Mouse (Mus musculus) lung, embryonic 14.5 days (tissue): Measurements from ENCODE around the gene Yif1b. TPM values are rescaled to one million over a fixed set of nuclear protein-coding genes. Genes with fewer than 3 reads are reported as not detected.
"Not testable (repeated sequence)": the region's sequence is repeated elsewhere in the genome, so short reads cannot be mapped to it uniquely, and the experiment has no call there.

Experiments used
- ATAC-seq: fragments of 200-750 bp; cut with Nextera tagmentation; 2 replicates; pipeline ENCODE4 v1.8.0; 2017; ENCODE audit warnings: mild to moderate bottlenecking, moderate TSS enrichment, moderate library complexity; ENCODE audit not compliant: insufficient read depth
- DNase-seq: peaks from one replicate; pipeline ENCODE4 v3.0.0-alpha.2; 2015
- H3K27ac ChIP-seq: fragments of 300-500 bp; sonication (generic); 2 replicates; pipeline ENCODE4 v1.5.1; 2014; ENCODE audit warnings: low read depth, mild to moderate bottlenecking, moderate library complexity
- H3K27me3 ChIP-seq: fragments of 300-500 bp; sonication (generic); 2 replicates; pipeline ENCODE4 v1.6.1; 2014; ENCODE audit warnings: low read length, control low read depth; ENCODE audit not compliant: insufficient read depth
- H3K36me3 ChIP-seq: fragments of 300-500 bp; sonication (generic); 2 replicates; pipeline ENCODE4 v1.6.1; 2014; ENCODE audit warnings: control low read depth; ENCODE audit not compliant: insufficient read depth
- H3K4me1 ChIP-seq: fragments of 300-500 bp; sonication (generic); 2 replicates; pipeline ENCODE4 v1.6.1; 2014; ENCODE audit warnings: antibody characterized with exemption, control low read depth; ENCODE audit not compliant: insufficient read depth
- H3K4me2 ChIP-seq: fragments of 300-500 bp; sonication (generic); 2 replicates; pipeline ENCODE4 v1.6.1; 2014; ENCODE audit warnings: mild to moderate bottlenecking
- H3K4me3 ChIP-seq: fragments of 300-500 bp; sonication (generic); 2 replicates; pipeline ENCODE4 v1.5.1; 2014; ENCODE audit warnings: low read depth, low read length
- H3K9ac ChIP-seq: fragments of 300-500 bp; sonication (generic); 2 replicates; pipeline ENCODE4 v1.6.1; 2014
- H3K9me3 ChIP-seq: fragments of 300-500 bp; sonication (generic); 2 replicates; pipeline ENCODE4 v1.6.1; 2016; ENCODE audit warnings: low read depth, low read length, control low read depth
- CTCF ChIP-seq: IDR thresholded peaks from 2 replicates; pipeline ENCODE4 v1.5.1; 2016; ENCODE audit warnings: antibody characterized with exemption, low read depth
- WGBS: fragments of 180-500 bp; shearing (Covaris S2); extraction: QIAGEN DNeasy Blood & Tissue Kit; methylation state at CpG from one replicate; pipeline ENCODE4 v1.1.7; 2014; 5-methylcytosine and 5-hydroxymethylcytosine counted together
- polyA plus RNA-seq: library from polyadenylated mRNA; unstranded; fragments of >200 nt; fragmentation: Nextera tagmentation; extraction: Ambion mirVana; gene quantifications from 2 replicates; pipeline ENCODE4 v1.2.1, GENCODE M21; 2014

The Yif1b gene
- polyA plus RNA-seq, 1 experiment from 2014 or later, result 123 TPM

DNA sequence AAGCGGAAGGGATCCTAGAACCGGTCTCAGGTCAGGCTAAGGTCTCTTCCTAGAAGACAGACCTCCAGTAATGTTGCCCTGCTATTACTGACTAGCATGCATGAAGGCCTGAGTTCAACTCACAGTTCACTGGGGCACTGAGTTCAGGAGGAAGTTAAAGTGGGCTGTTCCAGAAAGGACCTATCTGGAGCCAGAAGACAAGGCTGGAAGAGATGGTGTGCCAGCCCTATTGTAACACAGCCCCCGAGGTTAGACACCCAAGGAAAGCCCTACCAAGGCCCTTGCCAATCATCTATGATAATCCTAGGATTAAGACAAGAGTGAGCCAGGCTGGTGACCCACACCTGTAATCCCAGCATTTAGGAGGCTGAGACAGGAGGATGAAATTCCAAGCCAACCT is 6.6 kb upstream of the Yif1b start:
- TF ChIP-seq CTCF, result no peak
- Histone ChIP-seq H3K27me3 (peaks cover 15% of the 10 kb centered on the region), H3K9ac (no peak overlapping the region), H3K9me3 (no peaks in the 10 kb centered on the region), H3K4me2 (peak overlapping the region; percentile 97), H3K4me1 (no peaks in the 10 kb centered on the region), H3K27ac (no peak overlapping the region), H3K36me3 (no peaks in the 10 kb centered on the region), H3K4me3 (peak overlapping the region; percentile 59)
- WGBS, result 55% methylated on average over 3 of the region's 3 CpGs
- DNase-seq (no peak), ATAC-seq (no peak)

DNA sequence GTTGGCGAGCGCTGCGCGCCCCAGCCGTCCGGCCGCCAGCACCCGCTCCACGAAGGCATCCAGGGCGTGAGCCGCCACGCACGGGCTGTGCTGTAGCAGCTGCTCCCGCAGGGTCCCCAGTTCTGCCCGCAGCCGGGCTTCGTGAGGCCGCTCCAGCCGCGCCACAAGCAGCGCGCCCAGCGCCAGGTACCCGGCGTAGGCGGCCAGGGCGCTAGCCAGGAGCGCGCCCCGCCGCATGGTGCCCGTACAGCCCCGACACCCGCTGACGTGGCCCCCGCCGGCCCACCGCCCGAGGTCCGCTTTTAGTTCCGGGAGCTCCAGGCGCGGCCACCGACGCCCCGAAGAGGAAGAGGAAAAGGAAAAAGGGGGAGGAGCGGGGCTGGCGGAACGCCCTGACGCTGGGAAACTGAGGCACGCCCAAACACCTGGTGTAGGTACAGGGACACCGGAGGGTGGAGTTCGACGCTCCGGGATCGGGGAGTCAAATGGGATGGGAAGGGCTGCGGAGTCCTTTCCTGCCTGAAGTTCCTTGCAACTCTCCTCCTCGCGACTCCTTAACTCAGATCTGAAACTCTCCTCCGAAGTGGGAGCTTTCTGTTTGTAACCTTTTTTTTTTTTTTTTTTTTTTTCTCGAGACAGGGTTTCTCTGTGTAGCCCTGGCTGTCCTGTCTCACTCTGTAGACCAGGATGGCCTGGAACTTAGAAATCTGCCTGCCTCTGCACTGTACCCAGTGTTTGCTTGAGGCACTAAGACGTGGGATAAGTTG is 5.7 kb upstream of the Yif1b start, which contains the start of gene Kcnk6:
TSS of gene Kcnk6 (minus strand) at position 269 of the 767 bp plus-strand sequence.
- H3K9me3 ChIP-seq, result no peaks in the 10 kb centered on the region
- H3K27me3 ChIP-seq, result peaks cover 15% of the 10 kb centered on the region
- no peaks in the 10 kb centered on the region for H3K4me1 ChIP-seq
- no peak within 1 kb of the TSS for H3K27ac ChIP-seq
- H3K36me3 ChIP-seq, result no peaks in the 10 kb centered on the region
- WGBS, result 1% methylated on average over 60 of the region's 62 CpGs
- no peak for TF ChIP-seq CTCF
- peak within 1 kb of the TSS; percentile 59 for H3K4me3 ChIP-seq
- H3K4me2 ChIP-seq, result peak within 1 kb of the TSS; percentile 97
- peak within 1 kb of the TSS; percentile 71 for H3K9ac ChIP-seq
- ATAC-seq (0 out of 2 replicates have a peak, but pooled peaks have one; percentile 19), DNase-seq (peak; percentile 47)

DNA sequence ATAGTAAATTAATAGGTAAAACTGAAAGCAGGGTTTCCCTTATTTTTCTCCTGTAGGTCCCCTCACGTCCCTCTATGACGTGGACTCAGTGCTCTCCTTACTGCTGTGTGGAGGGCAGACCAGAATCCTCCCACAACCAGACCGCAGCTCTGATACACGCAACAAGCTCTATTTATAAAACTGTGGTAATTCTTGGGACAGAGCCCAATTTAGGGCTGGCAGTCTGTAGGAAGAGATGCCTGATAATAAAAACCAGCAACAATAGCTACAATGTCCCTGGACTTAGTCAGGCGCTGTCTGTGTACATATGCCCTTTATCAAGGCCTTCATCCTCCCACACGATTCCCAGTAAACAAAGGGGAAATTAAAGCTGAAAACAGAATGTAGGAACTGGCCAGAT is 4.4 kb upstream of the Yif1b start:
- H3K27ac ChIP-seq, result 0 out of 2 replicates have a peak overlapping the region, but pooled peaks have one; percentile 8
- WGBS, result 52% methylated on average over 6 of the region's 6 CpGs
- ATAC-seq (no peak), DNase-seq (peak; percentile 76)
- no peaks in the 10 kb centered on the region for H3K9me3 ChIP-seq
- no peaks in the 10 kb centered on the region for H3K36me3 ChIP-seq
- H3K4me2 ChIP-seq, result no peak overlapping the region
- TF ChIP-seq CTCF, result no peak
- no peak overlapping the region for H3K4me3 ChIP-seq
- H3K9ac ChIP-seq, result no peak overlapping the region
- H3K4me1 ChIP-seq, result no peaks in the 10 kb centered on the region; the same call in 1 of the 2 replicates
- H3K27me3 ChIP-seq, result peaks cover 15% of the 10 kb centered on the region

DNA sequence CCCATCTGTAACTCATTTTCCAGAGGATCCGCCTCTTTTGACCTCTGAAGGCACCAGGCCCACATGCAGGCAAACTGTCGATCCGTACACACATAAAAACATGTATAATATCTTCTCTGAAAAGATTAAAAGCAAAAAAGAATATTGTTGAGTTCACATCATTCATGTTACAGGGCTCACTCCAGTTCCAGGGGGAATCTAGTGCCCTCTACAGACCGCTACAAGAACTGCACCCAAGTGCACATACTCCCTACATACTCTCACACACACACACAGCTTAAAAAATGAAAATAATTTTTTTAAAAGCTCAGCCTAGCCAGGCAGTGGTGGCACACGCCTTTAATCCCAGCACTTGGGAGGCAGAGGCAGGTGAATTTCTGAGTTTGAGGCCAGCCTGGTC is 3.5 kb upstream of the Yif1b start:
- 71% methylated on average over 5 of the region's 5 CpGs for WGBS
- Histone ChIP-seq H3K4me3 (no peak overlapping the region), H3K36me3 (no peaks in the 10 kb centered on the region), H3K9me3 (no peaks in the 10 kb centered on the region), H3K27me3 (peaks cover 15% of the 10 kb centered on the region), H3K4me1 (peaks cover 7% of the 10 kb centered on the region), H3K4me2 (no peak overlapping the region), H3K27ac (no peak overlapping the region), H3K9ac (no peak overlapping the region)
- DNase-seq (no peak), ATAC-seq (no peak)
- peak; percentile 44 for TF ChIP-seq CTCF

DNA sequence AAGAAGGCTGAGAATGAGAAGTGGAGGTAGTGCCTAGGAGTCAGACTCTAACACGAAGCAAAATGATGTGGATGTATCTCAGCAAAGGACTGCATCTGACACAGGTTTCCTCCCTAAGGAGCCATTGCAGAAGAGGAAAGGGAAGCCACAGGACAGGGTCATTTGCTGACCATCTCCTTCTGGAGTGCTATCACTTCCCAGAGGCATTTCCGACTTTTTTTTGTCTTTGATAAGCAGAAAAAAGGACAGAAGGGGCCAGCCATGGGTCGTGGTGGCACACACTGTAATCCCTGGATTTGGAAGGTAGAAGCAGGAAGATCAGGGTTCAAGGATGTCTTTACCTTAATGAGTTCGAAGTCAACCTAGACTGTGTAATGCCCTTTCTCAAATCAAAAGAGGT is 1.5 kb upstream of the Yif1b start:
- Histone ChIP-seq H3K4me1 (peaks cover 7% of the 10 kb centered on the region), H3K9me3 (no peaks in the 10 kb centered on the region), H3K27me3 (peaks cover 10% of the 10 kb centered on the region), H3K4me2 (no peak overlapping the region), H3K27ac (no peak overlapping the region), H3K36me3 (no peaks in the 10 kb centered on the region), H3K4me3 (no peak overlapping the region), H3K9ac (no peak overlapping the region)
- DNase-seq (no peak), ATAC-seq (no peak)
- 82% methylated on average over 4 of the region's 4 CpGs for WGBS
- TF ChIP-seq CTCF, result no peak

DNA sequence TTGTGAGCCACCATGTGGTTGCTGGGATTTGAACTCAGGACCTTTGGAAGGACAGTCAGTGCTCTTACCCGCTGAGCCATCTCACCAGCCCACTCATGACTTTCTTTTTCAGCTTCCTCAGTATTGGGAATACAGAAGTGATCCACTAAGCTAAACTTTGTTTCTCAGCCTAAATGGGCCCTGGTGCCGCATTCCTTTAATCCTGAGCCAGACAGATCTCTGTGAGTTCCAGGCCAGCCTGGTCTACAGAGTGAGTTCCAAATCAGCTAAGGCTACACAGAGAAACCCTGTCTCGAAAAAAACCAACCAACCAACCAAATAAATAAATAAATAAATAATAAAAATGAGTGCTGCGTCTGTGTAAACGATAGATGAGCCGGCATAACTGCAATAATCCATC is 533 bp upstream of the Yif1b start:
- H3K9me3 ChIP-seq, H3K36me3 ChIP-seq, H3K4me1 ChIP-seq, H3K27me3 ChIP-seq, DNase-seq: not testable (repeated sequence)
- Histone ChIP-seq H3K4me3 (peak overlapping the region; percentile 69), H3K4me2 (peak overlapping the region; percentile 72), H3K27ac (peak overlapping the region; percentile 91), H3K9ac (peak overlapping the region; percentile 52)
- WGBS, result 24% methylated on average over 6 of the region's 6 CpGs
- ATAC-seq, result peak; percentile 3; the same call in 1 of the 2 replicates

DNA sequence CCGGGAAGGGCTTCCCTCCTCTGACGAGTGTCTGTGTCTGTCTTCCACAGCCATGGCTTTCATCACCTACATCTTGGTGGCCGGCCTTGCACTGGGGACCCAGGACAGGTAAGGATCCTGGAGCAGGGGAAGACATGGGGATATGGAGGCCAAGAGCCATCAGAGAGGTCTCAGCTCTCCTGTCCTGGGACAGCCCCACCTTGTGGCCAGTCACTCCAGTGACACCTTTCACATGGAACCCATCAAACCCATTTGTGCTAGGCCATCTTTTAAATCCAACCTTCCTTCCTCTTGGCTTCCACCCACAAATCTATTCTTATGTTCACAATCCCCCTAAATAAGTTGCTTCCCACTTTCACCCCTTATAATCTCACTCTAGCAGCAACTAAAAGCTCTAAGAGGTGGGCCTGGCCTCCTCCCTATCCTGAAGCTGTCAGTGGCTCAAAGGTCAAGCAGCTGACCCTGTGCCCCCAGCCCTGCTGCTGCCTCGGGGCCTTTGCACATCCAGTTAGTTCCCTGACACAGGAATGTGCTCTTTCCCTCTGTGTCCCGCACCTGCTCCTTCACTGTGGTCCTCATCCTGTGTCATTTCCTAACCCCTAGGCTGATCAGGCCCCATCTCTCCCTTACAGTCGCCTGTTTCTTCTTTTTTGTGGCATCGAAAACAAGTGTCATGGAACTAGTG is 6.7 kb downstream of the Yif1b start:
- peak; percentile 65 for TF ChIP-seq CTCF
- H3K27me3 ChIP-seq, result no peaks in the 10 kb centered on the region
- no peak overlapping the region for H3K4me2 ChIP-seq
- H3K4me1 ChIP-seq, result peaks cover 14% of the 10 kb centered on the region; the same call in 1 of the 2 replicates
- H3K27ac ChIP-seq, result no peak overlapping the region
- DNase-seq, result peak; percentile 39
- no peak for ATAC-seq
- 79% methylated on average over 7 of the region's 7 CpGs for WGBS
- no peak overlapping the region for H3K4me3 ChIP-seq
- H3K9me3 ChIP-seq, result no peaks in the 10 kb centered on the region
- H3K36me3 ChIP-seq, result peaks cover 31% of the 10 kb centered on the region
- no peak overlapping the region for H3K9ac ChIP-seq
